Mouse (Mus musculus) bone marrow macrophage, adult 2 months (primary cell): ENCODE measurements at regions not wholly inside any gene's neighbourhood (a gene's known extent, or its start where the extent isn't known, plus 50 kb on each side); places are given as distances from the start of the nearest gene placed in this dataset.

Source experiments
- CTCF ChIP-seq: IDR thresholded peaks from 2 replicates; pipeline ENCODE4 v1.5.1; 2012; ENCODE audit warnings: low read depth, mild to moderate bottlenecking, low read length, moderate library complexity
- POLR2A ChIP-seq: IDR thresholded peaks from 2 replicates; pipeline ENCODE4 v1.6.1; 2012; ENCODE audit warnings: mild to moderate bottlenecking, low read depth, low read length, borderline replicate concordance

DNA sequence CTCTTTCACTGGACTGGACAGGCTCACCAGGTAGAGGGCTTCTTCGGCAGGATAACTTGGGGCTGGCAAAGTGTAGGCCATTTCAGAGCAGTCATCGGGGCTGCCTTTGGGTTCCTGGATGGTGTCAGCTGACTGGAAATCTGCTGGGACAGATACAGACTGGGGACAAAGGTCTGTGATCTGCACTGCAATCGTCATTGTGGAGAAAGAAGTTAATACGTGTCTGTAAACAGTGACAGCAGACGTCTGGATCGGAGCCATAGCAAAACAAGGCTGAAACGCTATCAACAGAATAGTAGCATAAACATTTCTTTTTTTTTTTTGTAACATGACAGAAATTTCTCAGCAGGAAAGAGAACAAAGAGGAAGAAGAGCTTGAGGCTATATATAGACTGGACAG, 171.8 kb upstream of the Fggy start:
- no peak for TF ChIP-seq CTCF
- no peak for TF ChIP-seq POLR2A
